Mouse (Mus musculus) MEL-GATA-1-ER (cell line): Measurements from ENCODE around the gene Olfr49.

Experiments
- DNase-seq: peaks from one replicate; pipeline ENCODE4 v3.0.0-alpha.2; 2012; ENCODE audit warnings: low read depth; ENCODE audit errors: extremely low read depth

The Olfr49 gene

GRCm38 (mm10) chr14:54261386-54261785 lies 23.4 kb downstream of the Olfr49 start:
- no peak for DNase-seq

GRCm38 (mm10) chr14:54260196-54260595 lies 24.5 kb downstream of the Olfr49 start:
- DNase-seq, result no peak

- no peak for DNase-seq
Measured at GRCm38 (mm10) chr14:54259722-54260085, 25.0 kb downstream of the Olfr49 start.

GRCm38 (mm10) chr14:54259003-54259721 lies 25.6 kb downstream of the Olfr49 start:
- peak; percentile 85 for DNase-seq

- no peak for DNase-seq
Measured at GRCm38 (mm10) chr14:54258131-54258670, 26.5 kb downstream of the Olfr49 start.

GRCm38 (mm10) chr14:54254670-54255202 lies 30.0 kb downstream of the Olfr49 start:
- DNase-seq, result no peak

GRCm38 (mm10) chr14:54253741-54254291 lies 30.9 kb downstream of the Olfr49 start, which contains the start of the genes Dad1 and Abhd4:
Gene Dad1 (minus strand): TSS chr14:54254104.
Gene Abhd4 (plus strand): TSS chr14:54254188.
- peak; percentile 99 for DNase-seq

GRCm38 (mm10) chr14:54250122-54250521 lies 34.6 kb downstream of the Olfr49 start:
- no peak for DNase-seq

- no peak for DNase-seq
Measured at GRCm38 (mm10) chr14:54249326-54249725, 35.4 kb downstream of the Olfr49 start.

GRCm38 (mm10) chr14:54246232-54246631 lies 38.5 kb downstream of the Olfr49 start:
- DNase-seq, result no peak

- no peak for DNase-seq
Measured at GRCm38 (mm10) chr14:54244183-54244582, 40.6 kb downstream of the Olfr49 start.

GRCm38 (mm10) chr14:54240542-54240941 lies 44.2 kb downstream of the Olfr49 start:
- no peak for DNase-seq

- DNase-seq, result peak; percentile 54
Measured at GRCm38 (mm10) chr14:54239002-54239736, 45.6 kb downstream of the Olfr49 start.

- no peak for DNase-seq
Measured at GRCm38 (mm10) chr14:54236881-54237280, 47.9 kb downstream of the Olfr49 start.

- DNase-seq, result no peak
Measured at GRCm38 (mm10) chr14:54235825-54236540, 48.8 kb downstream of the Olfr49 start.

GRCm38 (mm10) chr14:54234231-54235040 lies 50.3 kb downstream of the Olfr49 start:
- DNase-seq, result no peak

- no peak for DNase-seq
Measured at GRCm38 (mm10) chr14:54233559-54234143, 51.1 kb downstream of the Olfr49 start.

- DNase-seq, result no peak
Measured at GRCm38 (mm10) chr14:54232811-54233558, 51.8 kb downstream of the Olfr49 start.

GRCm38 (mm10) chr14:54232143-54232542 lies 52.6 kb downstream of the Olfr49 start:
- no peak for DNase-seq
